Mouse (Mus musculus) intestine, postnatal 0 days (tissue): Measurements from ENCODE around the gene Spdef. TPM values are rescaled to one million over a fixed set of nuclear protein-coding genes. Genes with fewer than 3 reads are reported as not detected.

Experiments
- ATAC-seq: fragments of 200-750 bp; cut with Nextera tagmentation; 2 replicates; pipeline ENCODE4 v1.8.0; 2017; ENCODE audit warnings: mild to moderate bottlenecking, moderate TSS enrichment, moderate library complexity
- H3K27ac ChIP-seq: fragments of 300-500 bp; sonication (generic); 2 replicates; pipeline ENCODE4 v1.5.1; 2014; ENCODE audit warnings: mild to moderate bottlenecking, low read depth, low read length, moderate library complexity
- H3K27me3 ChIP-seq: fragments of 300-500 bp; sonication (generic); replicated peaks from 2 replicates; pipeline ENCODE4 v1.6.1; 2014; ENCODE audit warnings: low read length, mixed read lengths; ENCODE audit not compliant: control insufficient read depth, insufficient read depth
- H3K36me3 ChIP-seq: fragments of 300-500 bp; sonication (generic); 2 replicates; pipeline ENCODE4 v1.6.1; 2014; ENCODE audit warnings: mild to moderate bottlenecking, moderate library complexity; ENCODE audit not compliant: control insufficient read depth, insufficient read depth
- H3K4me1 ChIP-seq: fragments of 300-500 bp; sonication (generic); replicated peaks from 2 replicates; pipeline ENCODE4 v1.6.1; 2014; ENCODE audit warnings: antibody characterized with exemption, low read length, mixed read lengths; ENCODE audit not compliant: control insufficient read depth, insufficient read depth
- H3K4me2 ChIP-seq: fragments of 300-500 bp; sonication (generic); replicated peaks from 2 replicates; pipeline ENCODE4 v1.6.1; 2014; ENCODE audit warnings: low read depth, mild to moderate bottlenecking, moderate library complexity
- H3K4me3 ChIP-seq: fragments of 300-500 bp; sonication (generic); 2 replicates; pipeline ENCODE4 v1.5.1; 2014; ENCODE audit warnings: low read depth, low read length
- H3K9ac ChIP-seq: fragments of 300-500 bp; sonication (generic); 2 replicates; pipeline ENCODE4 v1.6.1; 2014; ENCODE audit warnings: mild to moderate bottlenecking, low read depth, low read length
- H3K9me3 ChIP-seq: fragments of 300-500 bp; sonication (generic); 2 replicates; pipeline ENCODE4 v1.6.1; 2016; ENCODE audit warnings: mixed run types; ENCODE audit not compliant: control insufficient read depth
- CTCF ChIP-seq: sonication (generic); IDR thresholded peaks from 2 replicates; pipeline ENCODE4 v1.5.1; 2016; ENCODE audit warnings: low read depth, mild to moderate bottlenecking, control low read depth, antibody characterized with exemption, moderate library complexity
- WGBS: fragments of 180-500 bp; shearing (Covaris S2); extraction: QIAGEN DNeasy Blood & Tissue Kit; methylation state at CpG from one replicate; pipeline ENCODE4 v1.1.7; 2014; 5-methylcytosine and 5-hydroxymethylcytosine counted together
- polyA plus RNA-seq: library from polyadenylated mRNA; unstranded; fragments of >200 nt; fragmentation: Nextera tagmentation; extraction: Ambion mirVana; gene quantifications from 2 replicates; pipeline ENCODE4 v1.2.1, GENCODE M21; 2015

The Spdef gene
- polyA plus RNA-seq, 1 experiment from 2014 or later: 9.9 TPM

DNA sequence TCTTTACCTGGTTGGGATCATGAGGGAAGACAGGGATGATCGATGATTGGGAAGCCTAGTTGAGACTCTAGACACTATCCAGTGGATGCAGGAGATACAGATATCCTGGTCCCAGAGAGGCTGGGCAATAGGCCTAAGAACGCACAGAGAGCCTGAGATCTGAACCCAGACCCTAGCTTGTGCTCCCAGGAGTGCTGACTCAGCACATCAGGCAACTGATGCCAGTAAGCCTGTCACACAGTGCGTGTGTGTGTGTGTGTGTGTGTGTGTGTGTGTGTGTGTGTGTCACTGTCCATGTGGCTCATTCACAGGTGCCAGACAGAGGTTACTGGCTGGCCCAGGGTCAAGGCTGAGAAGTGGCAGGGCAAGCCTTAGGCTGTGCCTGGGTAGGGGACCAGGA is 3.9 kb upstream of the Spdef start:
- Histone ChIP-seq H3K4me1 (no peaks in the 10 kb centered on the region), H3K4me2 (no peak overlapping the region), H3K36me3 (no peaks in the 10 kb centered on the region), H3K9me3 (no peaks in the 10 kb centered on the region), H3K27me3 (no peaks in the 10 kb centered on the region), H3K4me3 (no peak overlapping the region), H3K9ac (no peak overlapping the region), H3K27ac (no peak overlapping the region)
- 92% methylated on average over 3 of the region's 3 CpGs for WGBS
- no peak for ATAC-seq
- no peak for TF ChIP-seq CTCF

GRCm38 (mm10) chr17:27732152-27732551 is 3.4 kb upstream of the Spdef start:
- H3K9ac ChIP-seq: no peak overlapping the region
- no peak for ATAC-seq
- H3K4me3 ChIP-seq: no peak overlapping the region
- no peaks in the 10 kb centered on the region for H3K27me3 ChIP-seq
- no peaks in the 10 kb centered on the region for H3K36me3 ChIP-seq
- H3K27ac ChIP-seq: no peak overlapping the region
- no peak for TF ChIP-seq CTCF
- WGBS: 48% methylated on average over 5 of the region's 5 CpGs
- no peaks in the 10 kb centered on the region for H3K4me1 ChIP-seq
- no peaks in the 10 kb centered on the region for H3K9me3 ChIP-seq
- H3K4me2 ChIP-seq: no peak overlapping the region

- peak overlapping the region; percentile 35; the same call in 1 of the 2 replicates for H3K4me2 ChIP-seq
- no peak overlapping the region for H3K27ac ChIP-seq
- no peak overlapping the region for H3K4me3 ChIP-seq
- TF ChIP-seq CTCF: no peak
- no peaks in the 10 kb centered on the region for H3K27me3 ChIP-seq
- no peaks in the 10 kb centered on the region for H3K4me1 ChIP-seq
- H3K9me3 ChIP-seq: no peaks in the 10 kb centered on the region
- WGBS: 28% methylated on average over 7 of the region's 7 CpGs
- H3K36me3 ChIP-seq: no peaks in the 10 kb centered on the region
- peak; percentile 40; the same call in 1 of the 2 replicates for ATAC-seq
- no peak overlapping the region for H3K9ac ChIP-seq
Measured at GRCm38 (mm10) chr17:27726527-27726926, 2.2 kb downstream of the Spdef start.

DNA sequence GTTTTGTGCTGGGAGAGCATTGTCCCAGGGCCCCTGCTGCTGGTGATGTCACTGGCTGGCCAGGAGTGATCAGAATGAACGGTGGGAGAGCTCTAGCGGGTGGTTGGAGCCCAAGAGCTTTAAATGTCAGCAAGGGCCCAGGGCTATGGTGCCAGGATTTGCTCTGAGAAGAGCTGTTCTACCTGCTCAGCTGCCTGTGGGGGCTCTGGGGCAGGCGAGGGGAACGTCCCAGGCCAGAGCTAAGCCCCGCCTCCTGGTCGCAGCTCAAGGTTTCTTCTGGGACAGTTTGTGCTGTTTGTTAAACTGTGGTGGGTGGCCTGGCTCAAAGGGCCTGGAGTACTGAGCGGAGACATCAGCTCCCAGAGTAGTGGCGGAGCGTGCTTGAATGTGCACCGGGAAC is 3.3 kb downstream of the Spdef start:
- H3K27me3 ChIP-seq: no peaks in the 10 kb centered on the region
- H3K4me1 ChIP-seq: no peaks in the 10 kb centered on the region
- H3K4me2 ChIP-seq: peak overlapping the region; percentile 35
- H3K4me3 ChIP-seq: no peak overlapping the region
- no peak overlapping the region for H3K9ac ChIP-seq
- WGBS: 30% methylated on average over 10 of the region's 10 CpGs
- no peaks in the 10 kb centered on the region for H3K9me3 ChIP-seq
- H3K27ac ChIP-seq: no peak overlapping the region
- H3K36me3 ChIP-seq: no peaks in the 10 kb centered on the region
- no peak for ATAC-seq
- TF ChIP-seq CTCF: no peak

DNA sequence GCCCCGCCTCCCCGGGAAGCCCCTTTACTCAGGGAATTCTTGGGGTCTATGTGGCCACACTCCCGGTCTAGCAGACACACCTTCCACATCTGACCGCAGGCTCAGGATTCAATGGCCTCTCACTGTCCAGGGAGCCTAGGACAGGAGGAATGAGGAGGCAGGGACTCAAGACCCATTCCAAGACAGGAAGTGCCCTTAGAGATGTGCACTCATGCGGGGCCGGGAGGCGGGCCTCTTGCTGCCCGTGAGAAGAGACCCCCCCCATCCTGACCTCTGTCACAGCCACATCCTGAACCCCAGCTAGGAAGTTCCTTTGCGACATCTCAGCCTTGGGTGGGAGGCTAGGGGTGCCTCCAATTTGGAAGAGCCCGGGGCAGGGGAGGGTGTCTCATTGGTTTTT is 3.7 kb downstream of the Spdef start:
- WGBS: 58% methylated on average over 10 of the region's 10 CpGs
- ATAC-seq: no peak

GRCm38 (mm10) chr17:27724327-27724726 is 4.4 kb downstream of the Spdef start:
- 19% methylated on average over 3 of the region's 3 CpGs for WGBS
- no peak overlapping the region for H3K4me2 ChIP-seq
- 0 out of 2 replicates have a peak, but pooled peaks cover 3% of the 10 kb centered on the region for H3K4me1 ChIP-seq
- no peak overlapping the region for H3K27ac ChIP-seq
- H3K9me3 ChIP-seq: no peaks in the 10 kb centered on the region
- no peak for TF ChIP-seq CTCF
- no peak for ATAC-seq
- H3K27me3 ChIP-seq: no peaks in the 10 kb centered on the region
- no peak overlapping the region for H3K4me3 ChIP-seq
- H3K36me3 ChIP-seq: no peaks in the 10 kb centered on the region
- H3K9ac ChIP-seq: no peak overlapping the region

More for the DNA sequence above, 3.7 kb downstream of the Spdef start:
- Histone ChIP-seq H3K4me1 (no peaks in the 10 kb centered on the region), H3K9ac (no peak overlapping the region), H3K4me2 (peak overlapping the region; percentile 35; the same call in 1 of the 2 replicates), H3K36me3 (no peaks in the 10 kb centered on the region), H3K4me3 (no peak overlapping the region), H3K27ac (no peak overlapping the region), H3K27me3 (no peaks in the 10 kb centered on the region), H3K9me3 (no peaks in the 10 kb centered on the region)
- TF ChIP-seq CTCF: no peak
